In the genomic region with DNA sequence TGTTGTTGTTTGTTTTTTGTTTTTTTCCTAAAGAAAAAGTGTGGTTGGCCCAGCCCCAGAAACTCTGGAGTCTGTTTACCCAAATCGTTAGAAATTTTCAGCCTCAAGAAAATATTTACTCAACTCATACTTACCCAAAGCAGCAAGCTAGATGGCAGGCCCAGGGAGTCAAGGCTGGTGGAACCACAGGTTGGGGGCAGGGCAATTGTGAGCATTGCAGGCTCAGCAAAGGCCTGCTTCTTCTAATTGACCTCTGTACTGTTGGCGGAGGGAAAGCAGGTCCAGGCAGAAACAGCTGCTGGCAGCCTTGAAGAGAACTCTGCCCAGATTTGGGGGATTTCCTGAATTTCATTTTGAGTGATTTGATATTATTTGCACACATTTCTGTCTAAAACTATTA, we compare ENCODE assay signal across 13 mouse cellular contexts.
A peak's percentile ranks its signal among the peaks of the same experiment; 100 is the strongest.
DNase-seq lines count a peak whose midpoint lies in the region; ATAC-seq and TF ChIP-seq lines count a peak whose summit lies in the region.
"Had no signal": no experiment of that assay in that cellular context is flagged by ENCODE, and none has a peak within 500 bp of the region (broad histone marks: within the 10 kb centered on the region; RNA-seq: fewer than 3 reads in every experiment).

No protein-coding gene starts in this region.

- TF ChIP-seq CTCF in heart, adult 2 months (IDR thresholded peaks at IDR 0.05) = no peak
- TF ChIP-seq CTCF in layer of hippocampus, adult 2 months (conservative IDR thresholded peaks at IDR 0.05) = no peak

- no peaks in the 10 kb centered on the region for H3K79me2 ChIP-seq in heart, adult 2 months (replicated peaks; ENCODE audit: control insufficient read depth, insufficient read depth, low read length)

- H3K4me1 ChIP-seq in heart, adult 2 months (ENCODE audit: control insufficient read depth, insufficient read depth, low read length) = no peaks in the 10 kb centered on the region
- peaks cover 12% of the 10 kb centered on the region for H3K4me1 ChIP-seq in kidney, embryonic 16.5 days (ENCODE audit: insufficient read depth, low read length)
- H3K4me1 ChIP-seq in lung, embryonic 16.5 days (replicated peaks; ENCODE audit: control insufficient read depth, insufficient read depth, low read length) = peaks cover 7% of the 10 kb centered on the region; the same call in 1 of the 2 replicates
- H3K4me1 ChIP-seq: hindbrain, embryonic 13.5 days had no signal

- H3K9ac ChIP-seq in heart, adult 2 months (ENCODE audit: low read depth, low read length) = no peak overlapping the region
- no peak overlapping the region for H3K9ac ChIP-seq in kidney, embryonic 16.5 days (replicated peaks; ENCODE audit: low read length)
- no peak overlapping the region for H3K9ac ChIP-seq in lung, embryonic 16.5 days (ENCODE audit: low read length)
- H3K9ac ChIP-seq: hindbrain, embryonic 13.5 days had no signal

- 0 out of 2 replicates have a peak, but pooled peaks have one; percentile 62 for ATAC-seq in kidney, embryonic 16.5 days (ENCODE audit: low FRiP score, low TSS enrichment)
- ATAC-seq in lung, embryonic 16.5 days (ENCODE audit: low read depth) = peak; percentile 63
- ATAC-seq: CD4-positive, CD25-positive, alpha-beta regulatory T cell, adult 4 months had no signal

- intact Hi-C loops in heart, adult 2 months (cut with DNase I) = no loop called here

- no peak overlapping the region for H3K4me2 ChIP-seq in kidney, embryonic 16.5 days (replicated peaks; ENCODE audit: low read depth, low read length)
- no peak overlapping the region for H3K4me2 ChIP-seq in lung, embryonic 16.5 days (ENCODE audit: low read depth, low read length)
- H3K4me2 ChIP-seq: hindbrain, embryonic 13.5 days had no signal

- H3K27me3 ChIP-seq in heart, adult 2 months (ENCODE audit: control insufficient read depth, insufficient read depth, low read length) = no peaks in the 10 kb centered on the region
- no peaks in the 10 kb centered on the region for H3K27me3 ChIP-seq in kidney, embryonic 16.5 days (ENCODE audit: insufficient read depth, low read length)
- no peaks in the 10 kb centered on the region for H3K27me3 ChIP-seq in lung, embryonic 16.5 days (ENCODE audit: control insufficient read depth, insufficient read depth, low read depth, low read length)
- H3K27me3 ChIP-seq: hindbrain, embryonic 13.5 days had no signal

- WGBS in heart, adult 2 months = 71% methylated on average over 2 of the region's 2 CpGs
- WGBS in kidney, embryonic 16.5 days = 55% methylated on average over 2 of the region's 2 CpGs
- 30% methylated on average over 2 of the region's 2 CpGs for WGBS in lung, embryonic 16.5 days

- no peak for TF ChIP-seq EP300 in heart, adult 2 months (IDR thresholded peaks at IDR 0.05; ENCODE audit: insufficient read depth, low read depth, low read length)

- H3K36me3 ChIP-seq in heart, adult 2 months (ENCODE audit: control insufficient read depth, insufficient read depth, low read length) = no peaks in the 10 kb centered on the region
- H3K36me3 ChIP-seq in kidney, embryonic 16.5 days (ENCODE audit: insufficient read depth, low read length) = no peaks in the 10 kb centered on the region
- no peaks in the 10 kb centered on the region for H3K36me3 ChIP-seq in lung, embryonic 16.5 days (ENCODE audit: control insufficient read depth, insufficient read depth, low read length)
- H3K36me3 ChIP-seq: hindbrain, embryonic 13.5 days had no signal

- no peak overlapping the region for H3K4me3 ChIP-seq in heart, adult 2 months
- H3K4me3 ChIP-seq in kidney, embryonic 16.5 days (ENCODE audit: low read length) = no peak overlapping the region
- no peak overlapping the region for H3K4me3 ChIP-seq in lung, embryonic 16.5 days (ENCODE audit: low read length)
- H3K4me3 ChIP-seq in layer of hippocampus, adult 2 months = no peak overlapping the region
- H3K4me3 ChIP-seq: hindbrain, embryonic 13.5 days had no signal

- H3K27ac ChIP-seq in heart, adult 2 months = no peak overlapping the region
- no peak overlapping the region for H3K27ac ChIP-seq in kidney, embryonic 16.5 days (ENCODE audit: low read length)
- peak overlapping the region; percentile 32 for H3K27ac ChIP-seq in lung, embryonic 16.5 days (ENCODE audit: low read length)
- H3K27ac ChIP-seq in layer of hippocampus, adult 2 months = no peak overlapping the region
- H3K27ac ChIP-seq: hindbrain, embryonic 13.5 days had no signal

- H3K9me3 ChIP-seq in kidney, embryonic 16.5 days (ENCODE audit: low read length) = no peaks in the 10 kb centered on the region
- H3K9me3 ChIP-seq in lung, embryonic 16.5 days (ENCODE audit: control insufficient read depth, low read length) = no peaks in the 10 kb centered on the region; the same call in 1 of the 2 replicates
- H3K9me3 ChIP-seq: hindbrain, embryonic 13.5 days had no signal

- DNase-seq in heart, adult 18-20 months = peak; percentile 21 to 24
- DNase-seq in heart, adult 2 months = no peak
- DNase-seq in MN1 (ENCODE audit: low spot score) = peak; percentile 30
- no peak for DNase-seq in right cerebral cortex, adult 2 months (ENCODE audit: low spot score in 2 of 2)
- DNase-seq in layer of hippocampus, adult 2 months (ENCODE audit: low spot score in 2 of 2) = no peak
- no peak for DNase-seq in layer of hippocampus, adult 18-20 months (ENCODE audit: low spot score in 2 of 2)
- DNase-seq: cerebellum, adult 18-20 months; gastrocnemius, postnatal 10 days; right cerebral cortex, adult 18-20 months had no signal

- TF ChIP-seq POLR2A in heart, adult 2 months (IDR thresholded peaks at IDR 0.05; ENCODE audit: insufficient read depth, low read depth, low read length) = no peak

Comparison
In these comparisons a context has a peak if more than half of its experiments do, and no peak if none do; other contexts are left out.
1. DNase-seq: peak in heart, adult 18-20 months (2 of 2) and MN1 (single experiment); none in heart, adult 2 months (0 of 2), right cerebral cortex, adult 2 months (0 of 2), layer of hippocampus, adult 2 months (0 of 2) and layer of hippocampus, adult 18-20 months (0 of 2).